Mouse (Mus musculus) cerebellum, adult (tissue): Measurements from ENCODE around the gene Dock9.
"Not testable (repeated sequence)": the region's sequence is repeated elsewhere in the genome, so short reads cannot be mapped to it uniquely, and the experiment has no call there.

Experiments used
- ATAC-seq: cut with Nextera tagmentation; 2 replicates; pipeline ENCODE4 v1.9.2; 2017; ENCODE audit warnings: mild to moderate bottlenecking, moderate library complexity, mixed read lengths; ENCODE audit not compliant: insufficient number of reproducible peaks, low FRiP score, low TSS enrichment

The Dock9 gene

GRCm38 (mm10) chr14:121738431-121739403, 58.9 kb downstream of the Dock9 start:
- no peak for ATAC-seq

GRCm38 (mm10) chr14:121737277-121737676, 60.4 kb downstream of the Dock9 start:
- ATAC-seq: no peak

GRCm38 (mm10) chr14:121735678-121736077, 62.0 kb downstream of the Dock9 start:
- ATAC-seq: no peak

GRCm38 (mm10) chr14:121734217-121734616, 63.4 kb downstream of the Dock9 start:
- no peak for ATAC-seq

- no peak for ATAC-seq
Observed at GRCm38 (mm10) chr14:121733694-121734093, 63.9 kb downstream of the Dock9 start.

- no peak for ATAC-seq
Observed at GRCm38 (mm10) chr14:121732196-121732595, 65.4 kb downstream of the Dock9 start.

GRCm38 (mm10) chr14:121731688-121732168, 65.9 kb downstream of the Dock9 start:
- ATAC-seq: no peak

- ATAC-seq: no peak
Observed at GRCm38 (mm10) chr14:121730966-121731365, 66.7 kb downstream of the Dock9 start.

GRCm38 (mm10) chr14:121727996-121728395, 69.6 kb downstream of the Dock9 start:
- no peak for ATAC-seq

GRCm38 (mm10) chr14:121724501-121724900, 73.1 kb downstream of the Dock9 start:
- no peak for ATAC-seq

- no peak for ATAC-seq
Observed at GRCm38 (mm10) chr14:121722774-121723173, 74.9 kb downstream of the Dock9 start.

- ATAC-seq: no peak
Observed at GRCm38 (mm10) chr14:121721431-121721830, 76.2 kb downstream of the Dock9 start.

- no peak for ATAC-seq
Observed at GRCm38 (mm10) chr14:121719638-121720601, 77.7 kb downstream of the Dock9 start.

- not testable (repeated sequence) for ATAC-seq
Observed at GRCm38 (mm10) chr14:121714799-121715198, 82.8 kb downstream of the Dock9 start.

- ATAC-seq: no peak
Observed at GRCm38 (mm10) chr14:121714268-121714667, 83.4 kb downstream of the Dock9 start.

- ATAC-seq: no peak
Observed at GRCm38 (mm10) chr14:121713830-121714197, 83.8 kb downstream of the Dock9 start.

GRCm38 (mm10) chr14:121713166-121713829, 84.3 kb downstream of the Dock9 start:
- ATAC-seq: no peak

GRCm38 (mm10) chr14:121711089-121711826, 86.4 kb downstream of the Dock9 start:
- ATAC-seq: no peak

- ATAC-seq: no peak
Observed at GRCm38 (mm10) chr14:121710130-121710529, 87.5 kb downstream of the Dock9 start.
